Mouse (Mus musculus): Measurements from ENCODE around the gene Klhl31.

DNA sequence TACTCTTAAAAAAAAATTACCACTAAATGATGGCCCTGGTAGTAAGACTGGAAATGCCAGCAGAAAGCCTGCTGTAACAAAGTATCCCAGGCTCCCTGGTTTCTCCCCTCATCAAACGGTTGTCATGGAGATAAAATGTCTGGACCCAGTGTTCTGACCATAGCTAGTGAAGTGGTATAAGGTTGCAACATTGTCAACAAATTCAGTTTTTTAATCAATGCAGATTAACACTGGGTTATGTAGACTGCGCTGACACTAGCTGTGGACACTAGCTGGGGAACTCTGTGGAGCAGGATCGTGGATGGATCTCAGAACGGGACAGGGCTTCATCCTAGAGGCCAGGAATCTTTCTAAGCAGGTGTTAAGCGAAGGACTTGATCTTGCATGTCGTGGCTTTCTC is 70.2 kb downstream of the Klhl31 start:
- no peak for TF ChIP-seq CTCF (IDR thresholded peaks at IDR 0.05; ENCODE audit: control insufficient read depth, insufficient read depth, low read length)
- no peak for TF ChIP-seq POLR2A (IDR thresholded peaks at IDR 0.05; ENCODE audit: borderline replicate concordance, control insufficient read depth, low read depth, low read length)
